Mouse (Mus musculus) liver, embryonic 12.5 days (tissue): ENCODE results near the gene Racgap1. TPM values are rescaled to one million over a fixed set of nuclear protein-coding genes. Genes with fewer than 3 reads are reported as not detected.

ENCODE experiments used
- ATAC-seq: fragments of 200-750 bp; cut with Nextera tagmentation; 2 replicates; pipeline ENCODE4 v1.8.0; 2017; ENCODE audit warnings: moderate number of reproducible peaks, mild to moderate bottlenecking, moderate library complexity
- H3K27ac ChIP-seq: fragments of 300-500 bp; sonication (generic); 2 replicates; pipeline ENCODE4 v1.5.1; 2016; ENCODE audit warnings: mild to moderate bottlenecking
- H3K27me3 ChIP-seq: fragments of 300-500 bp; sonication (generic); replicated peaks from 2 replicates; pipeline ENCODE4 v1.6.1; 2016; ENCODE audit warnings: mild to moderate bottlenecking, moderate library complexity
- H3K36me3 ChIP-seq: fragments of 300-500 bp; sonication (generic); 2 replicates; pipeline ENCODE4 v1.6.1; 2016; ENCODE audit warnings: mild to moderate bottlenecking, moderate library complexity
- H3K4me1 ChIP-seq: fragments of 300-500 bp; sonication (generic); 2 replicates; pipeline ENCODE4 v1.6.1; 2016
- H3K4me2 ChIP-seq: fragments of 300-500 bp; sonication (generic); 2 replicates; pipeline ENCODE4 v1.6.1; 2016; ENCODE audit warnings: mild to moderate bottlenecking, moderate library complexity
- H3K4me3 ChIP-seq: fragments of 300-500 bp; sonication (generic); 2 replicates; pipeline ENCODE4 v1.5.1; 2016; ENCODE audit warnings: mild to moderate bottlenecking, moderate library complexity
- H3K9ac ChIP-seq: fragments of 300-500 bp; sonication (generic); 2 replicates; pipeline ENCODE4 v1.6.1; 2016; ENCODE audit warnings: mild to moderate bottlenecking, moderate library complexity
- H3K9me3 ChIP-seq: fragments of 300-500 bp; sonication (generic); replicated peaks from 2 replicates; pipeline ENCODE4 v1.6.1; 2016; ENCODE audit warnings: mild to moderate bottlenecking, moderate library complexity
- WGBS: fragments of 180-500 bp; shearing (Covaris S2); methylation state at CpG from one replicate; pipeline ENCODE4 v1.1.7; 2016; ENCODE audit not compliant: insufficient replicate concordance; 5-methylcytosine and 5-hydroxymethylcytosine counted together
- polyA plus RNA-seq: library from polyadenylated mRNA; unstranded; fragments of >200 nt; fragmentation: Nextera tagmentation; extraction: Ambion mirVana; gene quantifications from 2 replicates; pipeline ENCODE4 v1.2.1, GENCODE M21; 2016

Gene Racgap1
- 93.4 and 96.3 TPM in 2 replicates for polyA plus RNA-seq

- 0% methylated on average over 63 of the region's 68 CpGs for WGBS
- Histone ChIP-seq H3K36me3 (0 out of 2 replicates have a peak, but pooled peaks cover 8% of the 10 kb centered on the region), H3K9me3 (no peaks in the 10 kb centered on the region), H3K4me3 (peak within 1 kb of the TSS; percentile 88), H3K27ac (peak within 1 kb of the TSS; percentile 78), H3K4me1 (peaks cover 66% of the 10 kb centered on the region), H3K9ac (peak within 1 kb of the TSS; percentile 96), H3K4me2 (peak within 1 kb of the TSS; percentile 77), H3K27me3 (peaks cover 42% of the 10 kb centered on the region)
- ATAC-seq: peak; percentile 97
Measured at GRCm38 (mm10) chr15:99651163-99651872, at the start of gene Racgap1. Gene Racgap1, minus strand, starts transcription at chr15:99651656.

GRCm38 (mm10) chr15:99700219-99701106 lies 49.0 kb upstream of the Racgap1 start:
- Histone ChIP-seq H3K27me3 (peaks cover 41% of the 10 kb centered on the region), H3K36me3 (peaks cover 17% of the 10 kb centered on the region), H3K4me3 (no peak overlapping the region), H3K4me1 (peaks cover 43% of the 10 kb centered on the region), H3K4me2 (no peak overlapping the region), H3K27ac (no peak overlapping the region; the same call in 1 of the 2 replicates), H3K9me3 (no peaks in the 10 kb centered on the region), H3K9ac (no peak overlapping the region)
- WGBS: 76% methylated on average over 18 of the region's 18 CpGs
- ATAC-seq: no peak

- H3K9me3 ChIP-seq: no peaks in the 10 kb centered on the region
- ATAC-seq: no peak
- no peak overlapping the region for H3K27ac ChIP-seq
- H3K27me3 ChIP-seq: peaks cover 49% of the 10 kb centered on the region
- H3K4me2 ChIP-seq: no peak overlapping the region
- H3K9ac ChIP-seq: no peak overlapping the region
- H3K4me3 ChIP-seq: no peak overlapping the region
- peaks cover 14% of the 10 kb centered on the region for H3K36me3 ChIP-seq
- WGBS: 79% methylated on average over 10 of the region's 10 CpGs
- peaks cover 43% of the 10 kb centered on the region for H3K4me1 ChIP-seq
Measured at GRCm38 (mm10) chr15:99699715-99700114, 48.3 kb upstream of the Racgap1 start.

- no peaks in the 10 kb centered on the region for H3K9me3 ChIP-seq
- peaks cover 59% of the 10 kb centered on the region for H3K27me3 ChIP-seq
- no peak overlapping the region for H3K4me3 ChIP-seq
- no peak for ATAC-seq
- 34% methylated on average over 20 of the region's 20 CpGs for WGBS
- H3K4me2 ChIP-seq: no peak overlapping the region
- H3K9ac ChIP-seq: no peak overlapping the region
- peaks cover 33% of the 10 kb centered on the region for H3K4me1 ChIP-seq
- H3K36me3 ChIP-seq: peaks cover 4% of the 10 kb centered on the region; the same call in 1 of the 2 replicates
- no peak overlapping the region for H3K27ac ChIP-seq
Measured at GRCm38 (mm10) chr15:99698533-99699085, 47.2 kb upstream of the Racgap1 start.

GRCm38 (mm10) chr15:99697309-99697708 lies 45.9 kb upstream of the Racgap1 start:
- no peak overlapping the region for H3K9ac ChIP-seq
- no peak overlapping the region for H3K27ac ChIP-seq
- no peak for ATAC-seq
- H3K4me1 ChIP-seq: peaks cover 20% of the 10 kb centered on the region
- no peaks in the 10 kb centered on the region for H3K9me3 ChIP-seq
- H3K4me3 ChIP-seq: no peak overlapping the region
- no peaks in the 10 kb centered on the region for H3K36me3 ChIP-seq
- H3K27me3 ChIP-seq: peaks cover 71% of the 10 kb centered on the region
- no peak overlapping the region for H3K4me2 ChIP-seq
- WGBS: 21% methylated on average over 2 of the region's 2 CpGs

GRCm38 (mm10) chr15:99691976-99692375 lies 40.5 kb upstream of the Racgap1 start:
- H3K4me2 ChIP-seq: no peak overlapping the region
- no peak overlapping the region for H3K9ac ChIP-seq
- H3K4me1 ChIP-seq: no peaks in the 10 kb centered on the region
- no peak overlapping the region for H3K4me3 ChIP-seq
- ATAC-seq: no peak
- H3K9me3 ChIP-seq: no peaks in the 10 kb centered on the region
- WGBS: 43% methylated on average over 9 of the region's 9 CpGs
- H3K36me3 ChIP-seq: no peaks in the 10 kb centered on the region
- no peak overlapping the region for H3K27ac ChIP-seq
- peaks cover 90% of the 10 kb centered on the region for H3K27me3 ChIP-seq

- Histone ChIP-seq H3K36me3 (no peaks in the 10 kb centered on the region), H3K27me3 (peaks cover 89% of the 10 kb centered on the region), H3K9ac (no peak overlapping the region), H3K9me3 (no peaks in the 10 kb centered on the region), H3K4me1 (no peaks in the 10 kb centered on the region), H3K27ac (no peak overlapping the region), H3K4me2 (no peak overlapping the region), H3K4me3 (no peak overlapping the region)
- WGBS: 16% methylated on average over 4 of the region's 4 CpGs
- ATAC-seq: no peak
Measured at GRCm38 (mm10) chr15:99690924-99691323, 39.5 kb upstream of the Racgap1 start.

- WGBS: 8% methylated on average over 4 of the region's 4 CpGs
- H3K27me3 ChIP-seq: peaks cover 70% of the 10 kb centered on the region
- ATAC-seq: peak; percentile 23; the same call in 1 of the 2 replicates
- no peaks in the 10 kb centered on the region for H3K4me1 ChIP-seq
- H3K4me2 ChIP-seq: no peak overlapping the region
- no peaks in the 10 kb centered on the region for H3K9me3 ChIP-seq
- H3K36me3 ChIP-seq: no peaks in the 10 kb centered on the region
- no peak overlapping the region for H3K9ac ChIP-seq
- no peak overlapping the region for H3K4me3 ChIP-seq
- H3K27ac ChIP-seq: no peak overlapping the region
Measured at GRCm38 (mm10) chr15:99688712-99689111, 37.3 kb upstream of the Racgap1 start.

GRCm38 (mm10) chr15:99684156-99684555 lies 32.7 kb upstream of the Racgap1 start:
- Histone ChIP-seq H3K9ac (no peak overlapping the region), H3K4me3 (no peak overlapping the region), H3K9me3 (no peaks in the 10 kb centered on the region), H3K4me1 (no peaks in the 10 kb centered on the region), H3K4me2 (no peak overlapping the region), H3K27me3 (peaks cover 51% of the 10 kb centered on the region), H3K27ac (no peak overlapping the region), H3K36me3 (no peaks in the 10 kb centered on the region)
- 74% methylated on average over 5 of the region's 5 CpGs for WGBS
- ATAC-seq: no peak

- Histone ChIP-seq H3K27me3 (peaks cover 55% of the 10 kb centered on the region), H3K27ac (no peak overlapping the region), H3K4me3 (no peak overlapping the region), H3K36me3 (no peaks in the 10 kb centered on the region), H3K4me1 (peaks cover 7% of the 10 kb centered on the region), H3K9ac (no peak overlapping the region), H3K9me3 (no peaks in the 10 kb centered on the region), H3K4me2 (no peak overlapping the region)
- WGBS: 69% methylated on average over 7 of the region's 7 CpGs
- ATAC-seq: no peak
Measured at GRCm38 (mm10) chr15:99682880-99683279, 31.4 kb upstream of the Racgap1 start.

GRCm38 (mm10) chr15:99679008-99679407 lies 27.6 kb upstream of the Racgap1 start:
- H3K9me3 ChIP-seq: no peaks in the 10 kb centered on the region
- H3K4me2 ChIP-seq: no peak overlapping the region
- no peak for ATAC-seq
- no peak overlapping the region for H3K4me3 ChIP-seq
- WGBS: 51% methylated on average over 7 of the region's 7 CpGs
- peaks cover 7% of the 10 kb centered on the region for H3K4me1 ChIP-seq
- no peak overlapping the region for H3K27ac ChIP-seq
- H3K27me3 ChIP-seq: peaks cover 71% of the 10 kb centered on the region
- H3K9ac ChIP-seq: no peak overlapping the region
- H3K36me3 ChIP-seq: no peaks in the 10 kb centered on the region
